Mouse (Mus musculus) bone marrow macrophage, adult 2 months (primary cell): ENCODE measurements at regions not wholly inside any gene's neighbourhood (a gene's known extent, or its start where the extent isn't known, plus 50 kb on each side); places are given as distances from the start of the nearest gene placed in this dataset.

Source experiments
- H3K27ac ChIP-seq: 2 replicates; pipeline ENCODE4 v1.5.1; 2012; ENCODE audit warnings: low read depth, low read length; ENCODE audit not compliant: insufficient read depth
- H3K4me1 ChIP-seq: 2 replicates; pipeline ENCODE4 v1.6.1; 2012; ENCODE audit warnings: low read length; ENCODE audit not compliant: control insufficient read depth, insufficient read depth
- H3K4me3 ChIP-seq: 2 replicates; pipeline ENCODE4 v1.5.1; 2012; ENCODE audit warnings: mild to moderate bottlenecking, low read length, moderate library complexity; ENCODE audit not compliant: insufficient read depth
- CTCF ChIP-seq: IDR thresholded peaks from 2 replicates; pipeline ENCODE4 v1.5.1; 2012; ENCODE audit warnings: low read depth, mild to moderate bottlenecking, low read length, moderate library complexity
- POLR2A ChIP-seq: IDR thresholded peaks from 2 replicates; pipeline ENCODE4 v1.6.1; 2012; ENCODE audit warnings: mild to moderate bottlenecking, low read depth, low read length, borderline replicate concordance

- TF ChIP-seq CTCF (no peak), POLR2A (no peak)
- no peak overlapping the region for H3K4me3 ChIP-seq
- H3K4me1 ChIP-seq: no peaks in the 10 kb centered on the region
- no peak overlapping the region for H3K27ac ChIP-seq
Measured at GRCm38 (mm10) chr1:75916181-75916580, 370.1 kb downstream of the Slc4a3 start.

GRCm38 (mm10) chr1:75919134-75919533 lies 373.1 kb downstream of the Slc4a3 start:
- Histone ChIP-seq H3K4me3 (no peak overlapping the region), H3K4me1 (no peaks in the 10 kb centered on the region), H3K27ac (no peak overlapping the region)
- TF ChIP-seq CTCF (no peak), POLR2A (no peak)

- TF ChIP-seq CTCF (no peak), POLR2A (no peak)
- Histone ChIP-seq H3K4me3 (no peak overlapping the region), H3K4me1 (no peaks in the 10 kb centered on the region), H3K27ac (no peak overlapping the region)
Measured at GRCm38 (mm10) chr1:75925046-75925445, 379.0 kb downstream of the Slc4a3 start.

GRCm38 (mm10) chr1:75925802-75926201 lies 379.7 kb downstream of the Slc4a3 start:
- TF ChIP-seq CTCF: no peak
- no peak for TF ChIP-seq POLR2A
- H3K4me1 ChIP-seq: no peaks in the 10 kb centered on the region

GRCm38 (mm10) chr1:75931852-75932251 lies 385.8 kb downstream of the Slc4a3 start:
- H3K27ac ChIP-seq: no peak overlapping the region
- no peak overlapping the region for H3K4me3 ChIP-seq
- H3K4me1 ChIP-seq: no peaks in the 10 kb centered on the region
- TF ChIP-seq CTCF (no peak), POLR2A (no peak)

More at GRCm38 (mm10) chr1:75925802-75926201, 379.7 kb downstream of the Slc4a3 start:
- Histone ChIP-seq H3K27ac (no peak overlapping the region), H3K4me3 (no peak overlapping the region)

GRCm38 (mm10) chr1:75933831-75934230 lies 387.8 kb downstream of the Slc4a3 start:
- no peak for TF ChIP-seq POLR2A
- TF ChIP-seq CTCF: no peak
- no peak overlapping the region for H3K27ac ChIP-seq
- no peak overlapping the region for H3K4me3 ChIP-seq
- H3K4me1 ChIP-seq: no peaks in the 10 kb centered on the region

GRCm38 (mm10) chr1:75934761-75935160 lies 388.7 kb downstream of the Slc4a3 start:
- H3K4me1 ChIP-seq: no peaks in the 10 kb centered on the region
- no peak overlapping the region for H3K27ac ChIP-seq
- TF ChIP-seq POLR2A (no peak), CTCF (no peak)
- no peak overlapping the region for H3K4me3 ChIP-seq

GRCm38 (mm10) chr1:75935866-75936265 lies 389.8 kb downstream of the Slc4a3 start:
- H3K4me3 ChIP-seq: no peak overlapping the region
- H3K4me1 ChIP-seq: no peaks in the 10 kb centered on the region
- no peak overlapping the region for H3K27ac ChIP-seq
- TF ChIP-seq POLR2A (no peak), CTCF (no peak)

GRCm38 (mm10) chr1:75936596-75936995 lies 390.5 kb downstream of the Slc4a3 start:
- H3K4me1 ChIP-seq: no peaks in the 10 kb centered on the region
- H3K4me3 ChIP-seq: no peak overlapping the region

GRCm38 (mm10) chr1:75937331-75937730 lies 391.3 kb downstream of the Slc4a3 start:
- no peaks in the 10 kb centered on the region for H3K4me1 ChIP-seq
- H3K27ac ChIP-seq: no peak overlapping the region
- TF ChIP-seq POLR2A: no peak
- no peak for TF ChIP-seq CTCF
- H3K4me3 ChIP-seq: no peak overlapping the region

More at GRCm38 (mm10) chr1:75936596-75936995, 390.5 kb downstream of the Slc4a3 start:
- TF ChIP-seq POLR2A: no peak
- TF ChIP-seq CTCF: no peak
- H3K27ac ChIP-seq: no peak overlapping the region

- Histone ChIP-seq H3K4me3 (no peak overlapping the region), H3K27ac (no peak overlapping the region)
Measured at GRCm38 (mm10) chr1:75946290-75946839, 400.3 kb downstream of the Slc4a3 start.

More at GRCm38 (mm10) chr1:75946290-75946839, 400.3 kb downstream of the Slc4a3 start:
- TF ChIP-seq CTCF (no peak), POLR2A (no peak)
- no peaks in the 10 kb centered on the region for H3K4me1 ChIP-seq
